Mouse (Mus musculus) embryonic facial prominence, embryonic 14.5 days (tissue): Measurements from ENCODE around the gene Bphl. TPM values are rescaled to one million over a fixed set of nuclear protein-coding genes. Genes with fewer than 3 reads are reported as not detected.

Source experiments
- ATAC-seq: fragments of 200-750 bp; cut with Nextera tagmentation; 2 replicates; pipeline ENCODE4 v1.8.0; 2017; ENCODE audit warnings: low read depth, moderate number of reproducible peaks, moderate TSS enrichment
- DNase-seq: peaks from one replicate; pipeline ENCODE4 v3.0.0-alpha.2; 2015; ENCODE audit warnings: low spot score
- H3K27ac ChIP-seq: fragments of 300-500 bp; sonication (generic); replicated peaks from 2 replicates; pipeline ENCODE4 v1.5.1; 2014; ENCODE audit warnings: low read depth, mild to moderate bottlenecking, low read length, moderate library complexity
- H3K27me3 ChIP-seq: fragments of 300-500 bp; sonication (generic); replicated peaks from 2 replicates; pipeline ENCODE4 v1.6.1; 2014; ENCODE audit warnings: low read length; ENCODE audit not compliant: control insufficient read depth, insufficient read depth
- H3K36me3 ChIP-seq: fragments of 300-500 bp; sonication (generic); 2 replicates; pipeline ENCODE4 v1.6.1; 2014; ENCODE audit warnings: low read length, mixed read lengths; ENCODE audit not compliant: control insufficient read depth, insufficient read depth
- H3K4me1 ChIP-seq: fragments of 300-500 bp; sonication (generic); 2 replicates; pipeline ENCODE4 v1.6.1; 2014; ENCODE audit warnings: antibody characterized with exemption, low read length; ENCODE audit not compliant: control insufficient read depth, insufficient read depth
- H3K4me2 ChIP-seq: fragments of 300-500 bp; sonication (generic); 2 replicates; pipeline ENCODE4 v1.6.1; 2014; ENCODE audit warnings: low read depth, mild to moderate bottlenecking, low read length, moderate library complexity, mixed read lengths
- H3K4me3 ChIP-seq: fragments of 300-500 bp; sonication (generic); 2 replicates; pipeline ENCODE4 v1.5.1; 2014; ENCODE audit warnings: low read depth, mild to moderate bottlenecking, low read length
- H3K9ac ChIP-seq: fragments of 300-500 bp; sonication (generic); 2 replicates; pipeline ENCODE4 v1.6.1; 2014; ENCODE audit warnings: low read depth, mild to moderate bottlenecking, low read length, moderate library complexity, mixed read lengths
- H3K9me3 ChIP-seq: fragments of 300-500 bp; sonication (generic); 2 replicates; pipeline ENCODE4 v1.6.1; 2016; ENCODE audit warnings: low read length; ENCODE audit not compliant: control insufficient read depth
- WGBS: fragments of 180-500 bp; shearing (Covaris S2); extraction: QIAGEN DNeasy Blood & Tissue Kit; methylation state at CpG from one replicate; pipeline ENCODE4 v1.1.7; 2014; 5-methylcytosine and 5-hydroxymethylcytosine counted together
- polyA plus RNA-seq: library from polyadenylated mRNA; unstranded; fragments of >200 nt; fragmentation: Nextera tagmentation; extraction: Ambion mirVana; gene quantifications from 2 replicates; pipeline ENCODE4 v1.2.1, GENCODE M21; 2014

The Bphl gene
- polyA plus RNA-seq, 1 experiment from 2014 or later = 52.6 TPM

- Histone ChIP-seq H3K36me3 (peaks cover 73% of the 10 kb centered on the region), H3K4me3 (no peak overlapping the region), H3K9me3 (no peaks in the 10 kb centered on the region), H3K4me2 (no peak overlapping the region), H3K27ac (no peak overlapping the region), H3K4me1 (no peaks in the 10 kb centered on the region), H3K27me3 (no peaks in the 10 kb centered on the region), H3K9ac (no peak overlapping the region)
- WGBS = 69% methylated on average over 2 of the region's 2 CpGs
- no peak for DNase-seq
- no peak for ATAC-seq
Measured at GRCm38 (mm10) chr13:34021998-34022397, 15.4 kb upstream of the Bphl start.

- WGBS = 81% methylated on average over 2 of the region's 2 CpGs
- peaks cover 54% of the 10 kb centered on the region for H3K36me3 ChIP-seq
- ATAC-seq (no peak), DNase-seq (no peak)
- H3K27me3 ChIP-seq = no peaks in the 10 kb centered on the region
- no peaks in the 10 kb centered on the region for H3K9me3 ChIP-seq
- H3K27ac ChIP-seq = no peak overlapping the region
- no peak overlapping the region for H3K9ac ChIP-seq
- H3K4me2 ChIP-seq = no peak overlapping the region
- H3K4me1 ChIP-seq = no peaks in the 10 kb centered on the region
- H3K4me3 ChIP-seq = no peak overlapping the region
Measured at GRCm38 (mm10) chr13:34032041-34032440, 5.4 kb upstream of the Bphl start.

- H3K9ac ChIP-seq = no peak overlapping the region
- H3K9me3 ChIP-seq = no peaks in the 10 kb centered on the region
- H3K27ac ChIP-seq = no peak overlapping the region
- ATAC-seq = no peak
- H3K36me3 ChIP-seq = peaks cover 28% of the 10 kb centered on the region
- H3K27me3 ChIP-seq = no peaks in the 10 kb centered on the region
- no peak overlapping the region for H3K4me2 ChIP-seq
- 81% methylated on average over 3 of the region's 3 CpGs for WGBS
- H3K4me3 ChIP-seq = no peak overlapping the region
- no peak for DNase-seq
- peaks cover 11% of the 10 kb centered on the region; the same call in 1 of the 2 replicates for H3K4me1 ChIP-seq
Measured at GRCm38 (mm10) chr13:34035424-34035823, 2.0 kb upstream of the Bphl start.

- ATAC-seq = no peak
- peak overlapping the region; percentile 82 for H3K27ac ChIP-seq
Measured at GRCm38 (mm10) chr13:34036726-34037125, 671 bp upstream of the Bphl start.

GRCm38 (mm10) chr13:34038056-34038432 is 647 bp downstream of the Bphl start:
- H3K27ac ChIP-seq = peak overlapping the region; percentile 82
- peak overlapping the region; percentile 94 for H3K9ac ChIP-seq
- H3K36me3 ChIP-seq = peaks cover 15% of the 10 kb centered on the region
- peaks cover 11% of the 10 kb centered on the region; the same call in 1 of the 2 replicates for H3K4me1 ChIP-seq
- DNase-seq (no peak), ATAC-seq (no peak)
- H3K4me3 ChIP-seq = peak overlapping the region; percentile 77
- WGBS = 29% methylated on average over 5 of the region's 5 CpGs
- H3K9me3 ChIP-seq = no peaks in the 10 kb centered on the region
- H3K4me2 ChIP-seq = peak overlapping the region; percentile 80
- H3K27me3 ChIP-seq = no peaks in the 10 kb centered on the region

More at GRCm38 (mm10) chr13:34036726-34037125, 671 bp upstream of the Bphl start:
- Histone ChIP-seq H3K27me3 (no peaks in the 10 kb centered on the region), H3K9ac (no peak overlapping the region), H3K4me3 (no peak overlapping the region), H3K4me1 (peaks cover 11% of the 10 kb centered on the region; the same call in 1 of the 2 replicates), H3K36me3 (peaks cover 25% of the 10 kb centered on the region), H3K9me3 (no peaks in the 10 kb centered on the region), H3K4me2 (no peak overlapping the region)
- 82% methylated on average over 5 of the region's 5 CpGs for WGBS
- DNase-seq = no peak

DNA sequence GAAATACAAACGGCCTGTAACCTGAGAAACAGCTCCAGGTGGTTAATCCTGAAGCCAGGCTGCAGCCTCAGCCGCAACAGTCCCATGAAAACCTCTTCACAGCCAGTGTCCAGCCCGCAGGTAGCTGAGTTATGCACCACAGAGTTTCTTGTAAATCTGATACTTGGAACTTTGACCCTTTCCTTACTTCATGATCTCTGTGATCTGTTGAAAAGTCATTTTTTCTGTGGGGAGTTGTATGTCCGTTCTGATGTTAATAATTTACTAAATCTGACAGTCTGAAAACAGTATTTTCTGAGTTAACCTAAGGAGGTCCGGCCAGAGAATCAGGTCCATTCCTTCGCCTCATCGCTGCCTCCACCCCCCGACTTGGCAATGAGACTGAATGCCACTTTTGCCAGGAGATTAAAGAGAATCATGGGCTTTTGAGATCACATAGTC is 1.5 kb downstream of the Bphl start:
- Histone ChIP-seq H3K36me3 (peaks cover 6% of the 10 kb centered on the region), H3K27me3 (no peaks in the 10 kb centered on the region), H3K9me3 (no peaks in the 10 kb centered on the region), H3K4me2 (peak overlapping the region; percentile 80), H3K4me3 (peak overlapping the region; percentile 77; the same call in 1 of the 2 replicates), H3K4me1 (peaks cover 11% of the 10 kb centered on the region; the same call in 1 of the 2 replicates), H3K27ac (no peak overlapping the region), H3K9ac (peak overlapping the region; percentile 94; the same call in 1 of the 2 replicates)
- WGBS = 32% methylated on average over 8 of the region's 8 CpGs
- DNase-seq (peak; percentile 54), ATAC-seq (peak; percentile 19; the same call in 1 of the 2 replicates)

- 80% methylated on average over 3 of the region's 3 CpGs for WGBS
- H3K36me3 ChIP-seq = no peaks in the 10 kb centered on the region
- H3K27ac ChIP-seq = no peak overlapping the region
- H3K4me2 ChIP-seq = no peak overlapping the region
- DNase-seq = no peak
- H3K9ac ChIP-seq = no peak overlapping the region
- H3K4me1 ChIP-seq = peaks cover 11% of the 10 kb centered on the region; the same call in 1 of the 2 replicates
- H3K27me3 ChIP-seq = no peaks in the 10 kb centered on the region
- no peak overlapping the region for H3K4me3 ChIP-seq
- ATAC-seq = no peak
- no peaks in the 10 kb centered on the region for H3K9me3 ChIP-seq
Measured at GRCm38 (mm10) chr13:34040091-34040490, 2.7 kb downstream of the Bphl start.

DNA sequence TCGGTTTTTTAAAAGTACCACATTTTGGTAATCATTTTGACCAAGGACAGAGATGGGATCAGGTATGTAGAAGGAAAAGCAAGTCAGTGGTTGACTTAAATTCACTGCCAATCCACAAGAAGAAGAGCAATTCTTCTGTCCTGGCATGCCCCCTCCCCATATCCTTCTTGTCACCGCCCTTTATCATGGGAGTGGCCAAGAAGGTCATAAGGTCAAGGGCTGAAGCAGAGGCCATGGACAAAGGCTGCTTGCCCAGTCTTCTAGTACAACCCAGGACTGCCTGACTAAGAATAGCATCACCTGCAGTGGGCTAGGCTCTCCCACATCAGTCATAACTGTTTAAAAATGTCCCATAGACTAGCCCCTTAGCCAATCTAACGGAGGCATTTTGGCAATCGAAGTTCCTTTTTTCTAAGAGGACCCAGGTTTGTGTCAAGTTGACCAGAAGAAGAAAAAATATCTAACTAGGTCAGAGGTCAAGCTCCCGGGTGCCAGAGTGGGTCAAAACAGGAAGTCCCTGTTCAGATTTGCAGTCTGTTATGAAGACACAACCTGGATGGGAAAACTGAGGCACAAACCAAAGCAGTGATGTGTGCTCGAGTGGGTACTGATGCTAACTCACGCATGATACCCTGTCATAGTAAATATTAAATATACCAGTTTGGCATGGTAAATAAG is 6.5 kb downstream of the Bphl start:
- 0 out of 2 replicates have a peak, but pooled peaks cover 3% of the 10 kb centered on the region for H3K4me1 ChIP-seq
- no peak overlapping the region for H3K27ac ChIP-seq
- H3K9me3 ChIP-seq = no peaks in the 10 kb centered on the region
- H3K9ac ChIP-seq = no peak overlapping the region
- ATAC-seq = no peak
- H3K4me2 ChIP-seq = no peak overlapping the region
- no peak for DNase-seq
- H3K4me3 ChIP-seq = no peak overlapping the region
- 70% methylated on average over 7 of the region's 7 CpGs for WGBS
- no peaks in the 10 kb centered on the region for H3K27me3 ChIP-seq
- peaks cover 11% of the 10 kb centered on the region for H3K36me3 ChIP-seq
